Mouse (Mus musculus) intestine, postnatal 0 days (tissue): ENCODE results near the gene Cep68. TPM values are rescaled to one million over a fixed set of nuclear protein-coding genes. Genes with fewer than 3 reads are reported as not detected.

Experiments used
- ATAC-seq: fragments of 200-750 bp; cut with Nextera tagmentation; 2 replicates; pipeline ENCODE4 v1.8.0; 2017; ENCODE audit warnings: mild to moderate bottlenecking, moderate TSS enrichment, moderate library complexity
- H3K27ac ChIP-seq: fragments of 300-500 bp; sonication (generic); 2 replicates; pipeline ENCODE4 v1.5.1; 2014; ENCODE audit warnings: mild to moderate bottlenecking, low read depth, low read length, moderate library complexity
- H3K27me3 ChIP-seq: fragments of 300-500 bp; sonication (generic); replicated peaks from 2 replicates; pipeline ENCODE4 v1.6.1; 2014; ENCODE audit warnings: low read length, mixed read lengths; ENCODE audit not compliant: control insufficient read depth, insufficient read depth
- H3K36me3 ChIP-seq: fragments of 300-500 bp; sonication (generic); 2 replicates; pipeline ENCODE4 v1.6.1; 2014; ENCODE audit warnings: mild to moderate bottlenecking, moderate library complexity; ENCODE audit not compliant: control insufficient read depth, insufficient read depth
- H3K4me1 ChIP-seq: fragments of 300-500 bp; sonication (generic); replicated peaks from 2 replicates; pipeline ENCODE4 v1.6.1; 2014; ENCODE audit warnings: antibody characterized with exemption, low read length, mixed read lengths; ENCODE audit not compliant: control insufficient read depth, insufficient read depth
- H3K4me2 ChIP-seq: fragments of 300-500 bp; sonication (generic); replicated peaks from 2 replicates; pipeline ENCODE4 v1.6.1; 2014; ENCODE audit warnings: low read depth, mild to moderate bottlenecking, moderate library complexity
- H3K4me3 ChIP-seq: fragments of 300-500 bp; sonication (generic); 2 replicates; pipeline ENCODE4 v1.5.1; 2014; ENCODE audit warnings: low read depth, low read length
- H3K9ac ChIP-seq: fragments of 300-500 bp; sonication (generic); 2 replicates; pipeline ENCODE4 v1.6.1; 2014; ENCODE audit warnings: mild to moderate bottlenecking, low read depth, low read length
- H3K9me3 ChIP-seq: fragments of 300-500 bp; sonication (generic); 2 replicates; pipeline ENCODE4 v1.6.1; 2016; ENCODE audit warnings: mixed run types; ENCODE audit not compliant: control insufficient read depth
- CTCF ChIP-seq: sonication (generic); IDR thresholded peaks from 2 replicates; pipeline ENCODE4 v1.5.1; 2016; ENCODE audit warnings: low read depth, mild to moderate bottlenecking, control low read depth, antibody characterized with exemption, moderate library complexity
- WGBS: fragments of 180-500 bp; shearing (Covaris S2); extraction: QIAGEN DNeasy Blood & Tissue Kit; methylation state at CpG from one replicate; pipeline ENCODE4 v1.1.7; 2014; 5-methylcytosine and 5-hydroxymethylcytosine counted together
- polyA plus RNA-seq: library from polyadenylated mRNA; unstranded; fragments of >200 nt; fragmentation: Nextera tagmentation; extraction: Ambion mirVana; gene quantifications from 2 replicates; pipeline ENCODE4 v1.2.1, GENCODE M21; 2015

The Cep68 gene
- 6.3 and 6.5 TPM in 2 replicates for polyA plus RNA-seq

DNA sequence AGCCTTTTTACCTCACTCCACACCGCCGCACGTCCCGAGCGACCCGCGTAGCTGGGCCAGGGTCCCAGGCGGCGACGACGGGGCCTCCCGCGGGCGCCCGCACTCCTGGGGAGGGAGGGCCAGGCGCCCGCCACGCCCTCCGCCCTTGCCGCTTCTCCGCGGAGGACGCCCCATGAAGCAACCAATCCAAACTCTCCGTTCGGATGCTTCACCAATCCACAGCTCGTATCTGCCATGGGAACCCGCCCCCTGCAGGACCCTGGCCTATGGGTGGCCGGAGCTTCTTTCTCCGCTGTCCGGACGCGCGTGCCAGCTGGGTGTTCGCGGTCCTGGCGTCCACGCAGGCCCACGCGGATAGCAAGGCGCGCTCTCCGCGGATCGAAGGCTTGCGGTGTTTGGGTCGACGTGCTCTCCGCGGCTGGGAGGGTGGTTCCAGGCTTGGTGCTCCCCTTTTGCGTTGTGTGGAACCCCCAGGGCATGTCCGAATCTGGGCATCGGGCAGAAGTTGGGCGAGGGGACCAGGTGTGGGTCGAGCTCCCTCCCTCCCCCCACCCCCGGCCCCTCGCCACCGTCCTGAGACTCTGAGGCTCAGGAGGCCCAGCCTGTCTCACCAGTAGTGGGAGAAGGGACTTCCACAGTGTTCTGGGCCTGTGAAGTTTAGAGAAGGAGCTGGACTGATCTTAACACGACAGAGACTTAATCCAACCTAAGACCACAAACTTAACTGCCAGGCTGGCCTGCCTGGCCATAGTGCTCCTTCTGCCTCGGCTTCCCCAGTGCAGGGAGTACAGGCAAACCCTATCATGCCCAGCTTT, at the start of gene Cep68:
Cep68 (minus strand) TSS at position 134 of the 815 bp plus-strand sequence.
- under 1% methylated on average over 58 of the region's 59 CpGs for WGBS
- peak; percentile 98 for ATAC-seq
- Histone ChIP-seq H3K9ac (peak within 1 kb of the TSS; percentile 86), H3K4me2 (peak within 1 kb of the TSS; percentile 89), H3K4me3 (peak within 1 kb of the TSS; percentile 94), H3K27me3 (no peaks in the 10 kb centered on the region), H3K4me1 (0 out of 2 replicates have a peak, but pooled peaks cover 2% of the 10 kb centered on the region), H3K27ac (peak within 1 kb of the TSS; percentile 82), H3K36me3 (peaks cover 5% of the 10 kb centered on the region; the same call in 1 of the 2 replicates), H3K9me3 (no peaks in the 10 kb centered on the region)
- 0 out of 2 replicates have a peak, but pooled peaks have one; percentile 30 for TF ChIP-seq CTCF

DNA sequence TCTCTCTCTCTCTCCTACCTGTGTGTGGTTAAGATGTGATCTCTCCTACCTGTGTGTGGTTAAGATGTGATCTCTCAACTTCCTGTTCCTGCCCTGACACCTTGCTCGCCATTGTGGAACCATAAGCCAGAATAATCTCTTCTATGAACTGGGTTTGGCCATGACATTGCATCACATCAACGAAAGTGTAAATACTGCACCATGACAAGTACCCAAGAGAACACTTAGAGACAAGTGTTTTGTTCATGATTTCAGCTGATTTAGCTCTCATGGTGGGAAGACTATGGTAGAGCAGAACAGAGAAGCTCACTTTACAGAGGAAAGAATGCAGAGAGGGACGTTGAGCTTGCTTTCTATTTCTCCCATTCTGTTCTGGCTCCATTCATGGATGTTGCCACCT, 35.2 kb upstream of the Cep68 start:
- 78% methylated on average over 3 of the region's 3 CpGs for WGBS

DNA sequence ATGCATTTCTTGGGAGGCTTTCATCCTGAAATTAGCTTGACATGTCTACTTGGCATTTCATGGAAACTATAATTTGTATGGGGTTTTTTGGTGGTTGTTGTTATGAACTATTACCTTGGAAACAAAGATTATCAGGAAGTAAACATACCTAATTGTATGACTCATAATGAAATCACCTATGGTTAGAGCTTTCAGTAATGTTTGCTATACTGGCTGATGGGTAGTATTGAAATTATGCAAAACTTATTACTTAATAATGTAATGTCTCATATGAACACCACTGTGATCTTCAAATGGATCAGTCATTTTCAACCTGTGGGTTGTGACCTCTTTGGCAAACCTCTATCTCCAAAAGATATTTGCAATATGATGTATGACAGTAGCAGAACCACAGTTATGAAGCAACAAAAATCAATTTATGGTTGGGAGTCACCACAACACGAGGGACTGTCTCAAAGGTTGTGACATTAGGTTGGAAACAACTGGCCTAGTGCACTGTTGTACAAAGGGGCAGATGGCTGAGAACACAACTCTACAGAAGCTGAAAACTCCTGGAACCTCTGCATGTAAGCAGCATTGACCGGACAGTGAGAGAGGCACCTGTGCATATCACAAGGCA, 33.5 kb upstream of the Cep68 start:
- Histone ChIP-seq H3K9ac (no peak overlapping the region), H3K4me2 (no peak overlapping the region), H3K27me3 (no peaks in the 10 kb centered on the region), H3K36me3 (no peaks in the 10 kb centered on the region), H3K4me3 (no peak overlapping the region), H3K27ac (no peak overlapping the region), H3K4me1 (no peaks in the 10 kb centered on the region), H3K9me3 (no peaks in the 10 kb centered on the region)
- WGBS = 78% methylated on average over 2 of the region's 2 CpGs
- ATAC-seq = no peak
- TF ChIP-seq CTCF = no peak

More for the DNA sequence above, 35.2 kb upstream of the Cep68 start:
- no peaks in the 10 kb centered on the region for H3K27me3 ChIP-seq
- H3K36me3 ChIP-seq = no peaks in the 10 kb centered on the region
- H3K4me2 ChIP-seq = no peak overlapping the region
- no peaks in the 10 kb centered on the region for H3K4me1 ChIP-seq
- H3K9me3 ChIP-seq = no peaks in the 10 kb centered on the region
- H3K4me3 ChIP-seq = no peak overlapping the region
- ATAC-seq = no peak
- H3K9ac ChIP-seq = no peak overlapping the region
- no peak for TF ChIP-seq CTCF
- no peak overlapping the region for H3K27ac ChIP-seq

DNA sequence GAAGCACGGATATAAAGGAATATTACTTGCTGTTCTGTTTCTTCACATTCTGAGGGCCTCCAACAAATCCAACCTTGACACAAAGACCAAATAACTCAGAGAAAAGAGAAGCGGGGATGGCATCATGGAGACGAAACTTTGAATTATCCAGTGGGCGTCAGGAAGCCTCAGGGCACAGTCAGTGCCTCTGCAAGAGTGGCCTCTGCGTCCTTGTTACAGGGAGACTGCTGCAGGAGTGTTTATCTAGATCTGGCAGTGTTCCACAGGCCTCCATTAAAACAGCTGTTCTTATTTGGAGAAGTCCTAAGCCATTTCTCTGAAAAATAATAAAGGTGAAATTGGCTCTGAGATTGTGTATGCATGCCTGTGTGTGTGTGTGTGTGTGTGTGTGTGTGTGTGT, 31.8 kb upstream of the Cep68 start:
- H3K9me3 ChIP-seq = no peaks in the 10 kb centered on the region
- ATAC-seq = no peak
- H3K4me3 ChIP-seq = no peak overlapping the region
- H3K4me2 ChIP-seq = no peak overlapping the region
- no peaks in the 10 kb centered on the region for H3K36me3 ChIP-seq
- 57% methylated on average over 5 of the region's 5 CpGs for WGBS
- H3K27ac ChIP-seq = no peak overlapping the region
- H3K9ac ChIP-seq = no peak overlapping the region
- H3K27me3 ChIP-seq = no peaks in the 10 kb centered on the region
- no peak for TF ChIP-seq CTCF
- H3K4me1 ChIP-seq = no peaks in the 10 kb centered on the region

DNA sequence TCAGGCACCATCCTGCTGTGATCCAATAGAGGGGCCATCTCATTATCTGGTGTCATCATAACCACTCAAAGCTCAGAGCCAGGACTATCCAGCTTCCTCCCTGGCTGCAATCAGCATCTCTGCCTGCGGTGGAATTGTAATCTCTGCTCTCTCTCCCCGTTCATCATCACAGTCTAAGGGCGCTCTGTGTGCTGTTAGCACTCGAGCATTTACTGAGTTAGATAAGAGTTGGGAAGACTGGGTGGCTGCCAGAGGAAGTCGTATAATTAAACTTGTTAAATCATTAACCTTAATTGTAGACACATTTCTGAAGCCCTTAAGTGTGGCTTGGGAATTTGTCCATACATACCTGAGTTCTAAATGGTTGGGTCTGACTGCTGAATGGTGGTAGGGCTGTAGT, 29.5 kb upstream of the Cep68 start:
- no peak overlapping the region for H3K4me3 ChIP-seq
- H3K27ac ChIP-seq = no peak overlapping the region
- ATAC-seq = peak; percentile 84
- H3K27me3 ChIP-seq = no peaks in the 10 kb centered on the region
- H3K4me2 ChIP-seq = no peak overlapping the region
- no peaks in the 10 kb centered on the region for H3K36me3 ChIP-seq
- 21% methylated on average over 5 of the region's 5 CpGs for WGBS
- H3K4me1 ChIP-seq = no peaks in the 10 kb centered on the region
- TF ChIP-seq CTCF = no peak
- no peaks in the 10 kb centered on the region for H3K9me3 ChIP-seq
- H3K9ac ChIP-seq = no peak overlapping the region

DNA sequence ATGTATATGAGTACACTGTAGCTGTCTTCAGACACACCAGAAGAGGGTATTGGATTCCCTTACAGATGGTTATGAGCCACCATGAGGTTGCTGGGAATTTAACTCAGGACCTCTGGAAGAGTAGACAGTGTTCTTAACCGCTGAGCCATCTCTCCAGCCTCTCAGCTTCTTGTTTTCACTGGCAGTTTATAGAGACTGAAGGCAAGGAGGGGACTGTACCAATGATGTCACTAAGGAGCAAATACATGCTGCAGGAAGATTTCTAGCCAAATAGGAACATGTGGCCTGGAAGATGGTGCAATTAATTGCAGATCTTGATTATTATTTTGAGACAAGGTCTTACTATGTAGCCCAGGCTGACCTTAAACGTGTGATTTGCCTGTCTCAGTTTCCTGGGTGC, 27.9 kb upstream of the Cep68 start:
- no peak overlapping the region for H3K4me3 ChIP-seq
- no peak overlapping the region for H3K27ac ChIP-seq
- no peaks in the 10 kb centered on the region for H3K27me3 ChIP-seq
- no peak overlapping the region for H3K9ac ChIP-seq
- no peak overlapping the region for H3K4me2 ChIP-seq
- TF ChIP-seq CTCF = no peak
- no peaks in the 10 kb centered on the region for H3K9me3 ChIP-seq
- WGBS = 69% methylated on average over 2 of the region's 2 CpGs
- ATAC-seq = no peak
- H3K36me3 ChIP-seq = no peaks in the 10 kb centered on the region
- H3K4me1 ChIP-seq = no peaks in the 10 kb centered on the region
